Mouse (Mus musculus) mouse embryonic stem cell (cell line): ENCODE data around the gene Ankrd65.

Experiments used
- in situ Hi-C, 2 experiments: fragments of 300-500 bp; cut with MboI; formaldehyde crosslinking; loops; 1 replicate in 1 of 2; 3 replicates in 1 of 2; pipeline ENCODE4 v1.14.3; 2019 to 2020; ENCODE audit warnings: low sequenced_read_pairs in 2 of 2, low pct_unique_long_range_greater_than_20kb in 1 of 2, mixed read lengths in 1 of 2; ENCODE audit not compliant: unreplicated experiment in 1 of 2

The Ankrd65 gene

DNA sequence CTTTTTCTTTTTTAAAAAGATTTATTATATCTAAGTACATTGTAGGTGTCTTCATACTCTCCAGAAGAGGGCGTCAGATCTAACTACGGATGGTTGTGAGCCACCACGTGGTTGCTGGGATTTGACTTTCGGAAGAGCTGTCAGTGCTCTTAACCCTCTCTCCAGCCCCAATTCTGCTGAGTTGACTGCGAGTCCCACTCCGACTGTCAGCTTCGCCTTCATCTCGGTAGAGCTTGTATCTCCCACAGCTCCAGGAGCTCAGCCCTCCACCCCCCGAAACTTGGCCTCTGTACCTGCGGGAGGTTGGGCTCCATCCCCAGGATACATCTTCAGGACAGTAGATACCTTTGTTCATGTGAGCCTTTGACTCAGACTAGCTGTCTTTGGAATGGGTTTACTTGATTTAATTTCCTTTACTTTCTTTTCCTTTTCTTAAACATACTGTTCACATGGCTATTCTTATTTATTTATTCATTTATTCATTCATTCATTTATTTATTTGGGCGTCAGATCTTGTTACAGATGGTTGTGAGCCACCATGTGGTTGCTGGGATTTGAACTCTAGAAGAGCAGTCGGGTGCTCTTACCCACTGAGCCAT, 12.6 kb downstream of the Ankrd65 start, which contains the start of gene Mrpl20:
Mrpl20 (plus strand) TSS at position 138 of the 599 bp plus-strand sequence.
- in situ Hi-C loops: no loop called here

GRCm38 (mm10) chr4:155803340-155804041, 13.3 kb downstream of the Ankrd65 start:
- in situ Hi-C loops: no loop called here

DNA sequence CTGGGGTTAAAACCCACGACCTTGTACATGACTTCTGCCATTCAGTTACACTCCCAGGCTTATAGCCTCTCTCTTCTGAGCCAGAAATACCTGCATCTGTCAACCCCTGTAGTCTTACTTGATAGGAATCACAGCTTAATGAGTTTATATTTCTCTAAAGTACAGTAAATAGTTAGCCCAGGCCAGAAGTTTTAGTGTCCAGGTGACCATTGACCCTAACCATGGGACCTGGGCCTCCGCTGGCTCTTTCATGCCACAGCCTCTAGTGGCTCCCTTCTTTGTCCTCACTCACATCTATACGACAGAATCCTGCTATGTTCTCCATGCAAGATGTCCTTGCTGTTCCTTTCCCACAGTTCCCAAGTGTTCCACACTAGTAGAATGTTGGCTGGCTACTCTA, 17.6 kb downstream of the Ankrd65 start:
- in situ Hi-C loops: no loop called here

DNA sequence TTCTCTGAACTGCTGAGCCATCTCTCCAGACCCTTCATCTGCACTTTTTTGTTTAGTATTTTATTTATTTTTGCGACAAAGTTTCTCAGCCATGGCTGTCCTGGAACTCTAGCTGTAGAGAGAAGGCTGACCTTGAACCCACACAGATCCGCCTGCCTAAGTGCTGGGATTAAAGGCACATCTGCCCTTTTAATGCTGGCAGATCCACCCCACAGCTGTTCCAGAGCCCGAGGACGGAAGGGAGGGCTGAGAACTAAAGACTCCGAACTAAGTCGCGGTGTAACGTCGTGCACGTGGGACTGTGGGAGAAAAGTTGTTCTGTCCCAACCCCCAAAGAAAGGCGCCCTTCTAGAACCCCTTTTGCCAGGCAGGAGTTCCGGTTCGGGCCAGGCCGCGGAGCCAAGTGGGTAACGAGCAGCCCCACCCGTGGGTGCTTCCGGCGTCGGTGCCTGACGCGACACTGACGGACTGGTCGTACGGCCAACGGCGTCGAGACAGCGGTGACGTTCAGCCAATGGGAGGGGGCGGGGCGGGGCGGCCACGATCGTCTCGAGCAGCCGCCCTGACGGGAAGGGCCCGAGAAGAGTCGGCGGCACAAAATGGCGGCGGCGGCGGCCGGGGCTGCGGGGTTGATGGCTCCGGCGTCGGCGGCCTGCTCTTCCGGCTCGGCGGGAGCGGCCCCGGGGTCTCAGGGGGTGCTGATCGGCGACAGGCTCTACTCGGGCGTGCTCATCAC, 21.9 kb downstream of the Ankrd65 start, which contains the start of gene Ccnl2:
Ccnl2 (plus strand) TSS at position 561 of the 736 bp plus-strand sequence.
- in situ Hi-C loops: no loop called here

GRCm38 (mm10) chr4:155812665-155813181, 22.5 kb downstream of the Ankrd65 start:
- in situ Hi-C loops: no loop called here

- in situ Hi-C loops: no loop called here
Measured at GRCm38 (mm10) chr4:155817533-155817932, 27.3 kb downstream of the Ankrd65 start.

- in situ Hi-C loops: no loop called here
Measured at GRCm38 (mm10) chr4:155821025-155821424, 30.8 kb downstream of the Ankrd65 start.

- in situ Hi-C loops: no loop called here
Measured at GRCm38 (mm10) chr4:155823443-155823842, 33.2 kb downstream of the Ankrd65 start.

GRCm38 (mm10) chr4:155829866-155830265, 39.6 kb downstream of the Ankrd65 start:
- in situ Hi-C loops: no loop called here

GRCm38 (mm10) chr4:155830596-155830995, 40.4 kb downstream of the Ankrd65 start:
- in situ Hi-C loops: no loop called here

GRCm38 (mm10) chr4:155831205-155831766, 41.0 kb downstream of the Ankrd65 start, which contains the start of gene Aurkaip1:
Aurkaip1 (plus strand) TSS chr4:155831272.
- in situ Hi-C loops: no loop called here

GRCm38 (mm10) chr4:155831831-155832230, 41.6 kb downstream of the Ankrd65 start:
- in situ Hi-C loops: no loop called here

DNA sequence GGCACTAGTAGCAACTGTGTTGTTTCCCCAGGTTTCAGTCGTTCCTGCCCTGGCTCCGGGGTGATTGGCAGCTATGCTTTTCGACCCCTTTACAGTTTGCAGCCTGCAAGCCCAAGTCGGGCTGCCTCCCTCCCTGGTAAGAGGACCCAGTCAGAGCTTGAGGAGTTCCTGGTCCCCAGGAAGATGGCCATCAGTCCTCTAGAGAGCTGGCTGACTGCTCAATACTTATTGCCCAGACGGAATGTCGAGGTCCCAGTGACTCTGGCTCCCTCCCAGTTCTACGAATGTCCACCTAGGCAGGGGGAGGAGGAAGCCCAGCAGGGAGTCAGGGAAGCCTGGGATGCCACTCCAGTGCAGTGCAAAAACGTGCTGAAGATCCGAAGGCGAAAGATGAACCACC, 42.1 kb downstream of the Ankrd65 start:
- in situ Hi-C loops: no loop called here

GRCm38 (mm10) chr4:155833234-155833633, 43.0 kb downstream of the Ankrd65 start:
- in situ Hi-C loops: no loop called here

- in situ Hi-C loops: no loop called here
Measured at GRCm38 (mm10) chr4:155833836-155834235, 43.6 kb downstream of the Ankrd65 start.

DNA sequence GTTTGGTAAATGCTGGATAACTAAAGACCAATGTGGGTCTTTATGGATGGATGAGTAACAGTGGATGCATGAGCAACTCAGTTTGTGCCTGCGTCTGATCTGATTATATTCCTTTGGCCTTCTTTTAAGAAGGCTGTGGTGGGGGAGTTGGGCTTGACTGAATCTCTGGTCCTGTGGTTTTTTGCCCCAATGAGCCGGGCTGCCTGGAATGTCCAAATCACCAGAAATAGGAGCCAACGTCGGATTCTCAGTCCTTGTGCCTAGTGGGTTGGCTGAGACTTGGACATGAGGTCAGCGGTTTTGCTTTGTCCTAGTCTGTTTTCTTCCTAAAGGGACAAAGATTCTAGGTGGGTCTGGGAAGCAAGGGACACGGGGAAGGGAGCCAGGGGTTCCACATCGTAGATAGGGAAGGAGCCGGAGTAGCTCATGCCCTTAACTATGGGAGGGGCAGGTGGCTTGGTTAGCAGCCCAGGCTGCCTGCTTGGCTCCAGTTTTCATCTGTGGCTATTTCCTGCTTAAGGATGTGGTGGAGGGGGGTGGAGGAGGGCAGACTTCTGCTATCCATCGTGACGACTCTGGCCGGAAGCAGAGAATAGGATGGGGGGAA, 47.3 kb downstream of the Ankrd65 start:
- in situ Hi-C loops: no loop called here

GRCm38 (mm10) chr4:155838187-155839153, 48.2 kb downstream of the Ankrd65 start:
- in situ Hi-C loops: no loop called here
